Mouse (Mus musculus) thymus, postnatal 14 days (tissue): Measurements from ENCODE around the gene Dctn2.

Experiments used
- DNase-seq: peaks from one replicate; pipeline ENCODE4 v3.0.0; 2021

Gene Dctn2

DNA sequence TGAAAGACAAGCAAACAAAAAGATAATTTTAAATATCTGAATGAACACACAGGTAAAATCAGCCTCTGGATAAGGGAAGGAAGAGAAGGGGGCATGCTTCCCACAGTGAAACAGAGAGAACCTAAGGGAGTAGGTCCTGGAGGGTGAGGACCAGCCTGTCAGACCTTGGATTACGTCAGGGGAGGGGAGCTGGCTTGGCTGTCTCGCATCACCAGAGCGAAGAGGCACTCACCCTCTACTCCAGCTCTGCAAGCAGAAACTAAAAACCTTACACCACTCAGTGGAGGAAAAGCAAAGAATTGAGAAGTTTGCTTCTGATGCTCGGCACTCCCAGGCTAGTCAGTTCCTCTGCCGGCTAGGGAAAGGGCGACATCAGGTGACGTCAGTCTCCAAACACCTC is 53.8 kb downstream of the Dctn2 start:
- no peak for DNase-seq

DNA sequence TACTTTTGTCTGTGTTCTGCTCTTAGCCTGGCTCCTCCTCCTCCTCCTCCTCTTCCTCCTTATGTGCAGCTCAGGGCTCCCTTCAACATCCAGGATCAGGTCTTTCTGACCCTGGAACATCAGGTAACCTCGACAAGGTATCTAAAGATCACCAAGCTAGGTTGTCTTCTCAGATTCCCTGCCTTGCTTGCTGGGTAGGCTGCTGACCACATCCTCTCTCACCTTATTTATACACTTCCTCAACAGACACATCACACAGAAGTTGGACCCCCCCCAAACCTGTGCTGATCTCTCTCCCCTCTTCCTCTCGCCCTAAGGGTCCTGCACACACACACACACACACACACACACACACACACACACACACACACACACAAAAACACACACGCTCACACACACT is 55.5 kb downstream of the Dctn2 start, which contains the start of gene Arhgap9:
Gene Arhgap9, plus strand, starts transcription at position 344 of the 400 bp plus-strand sequence.
- DNase-seq, result peak; percentile 61

DNA sequence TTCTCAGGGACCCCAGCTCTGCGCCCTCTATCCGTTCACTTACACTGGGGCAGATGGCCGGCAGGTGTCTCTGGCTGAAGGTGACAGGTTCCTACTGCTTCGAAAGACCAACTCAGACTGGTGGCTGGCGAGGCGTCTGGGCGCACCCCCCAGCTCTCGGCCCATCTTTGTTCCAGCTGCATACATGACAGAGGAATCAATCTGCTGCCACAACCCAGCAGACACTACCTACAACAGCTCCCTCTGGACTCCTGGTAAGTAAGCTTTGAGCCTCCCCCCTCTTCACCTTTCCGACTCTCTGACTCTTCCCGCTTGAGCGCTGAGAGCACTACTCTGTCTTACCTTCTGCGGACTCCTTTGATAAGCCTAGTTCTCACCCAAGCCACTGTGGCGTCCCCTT is 56.0 kb downstream of the Dctn2 start:
- peak; percentile 43 for DNase-seq

DNA sequence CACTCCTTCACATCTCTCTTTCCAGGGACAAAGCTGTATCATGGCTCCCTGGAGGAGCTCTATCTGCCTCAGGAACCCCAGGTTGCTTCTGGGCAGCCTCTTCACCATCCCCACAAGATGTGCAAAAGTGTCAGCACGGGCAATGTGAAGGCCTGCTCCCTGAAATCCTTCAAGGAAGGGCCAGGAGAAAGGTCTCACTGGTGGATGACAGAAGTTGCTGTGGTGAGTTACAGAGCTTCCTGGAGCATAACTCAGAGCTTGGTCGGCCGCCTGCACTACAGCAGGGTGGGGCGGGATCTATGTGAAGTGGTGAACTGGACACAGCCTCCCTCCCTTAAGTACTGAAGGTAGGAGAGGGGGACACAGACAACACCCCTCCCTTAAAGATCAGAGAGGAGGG is 56.5 kb downstream of the Dctn2 start:
- no peak for DNase-seq

DNA sequence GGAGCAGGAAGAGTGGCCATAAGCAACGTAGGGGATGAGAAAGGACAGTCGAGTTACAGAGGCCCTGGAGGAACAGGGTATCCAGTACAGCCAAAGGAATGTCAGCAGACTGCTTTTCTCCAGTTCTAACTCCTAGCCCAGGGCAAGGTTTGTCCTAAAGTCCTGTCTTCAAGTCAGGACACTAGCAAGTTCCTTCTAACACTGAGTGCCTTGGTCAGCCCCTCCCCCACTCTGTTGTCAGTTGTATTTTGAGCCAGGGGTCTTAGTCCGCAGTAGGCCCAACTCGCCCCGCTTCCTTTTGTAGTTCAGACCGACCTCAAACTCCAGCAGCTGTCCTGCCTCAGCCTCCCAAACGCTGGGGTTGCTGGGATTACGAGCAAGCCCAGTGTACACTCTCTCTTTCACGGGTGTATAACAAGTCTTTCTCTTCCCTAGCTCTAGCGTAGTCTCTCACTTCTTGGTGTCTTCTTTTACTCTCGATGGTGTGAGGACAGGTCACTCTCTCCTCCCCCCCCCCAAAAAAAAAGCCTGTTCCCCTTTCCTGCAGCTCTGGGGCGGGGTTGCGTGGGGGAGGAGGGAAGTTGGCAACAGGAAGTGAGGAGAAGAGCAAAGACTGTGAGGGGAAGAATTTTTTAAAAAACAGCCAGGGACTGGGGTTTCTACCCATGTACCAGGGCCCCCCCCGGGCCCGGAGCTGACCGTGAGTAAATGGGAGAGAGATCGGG is 57.1 kb downstream of the Dctn2 start:
- DNase-seq, result peak; percentile 71

DNA sequence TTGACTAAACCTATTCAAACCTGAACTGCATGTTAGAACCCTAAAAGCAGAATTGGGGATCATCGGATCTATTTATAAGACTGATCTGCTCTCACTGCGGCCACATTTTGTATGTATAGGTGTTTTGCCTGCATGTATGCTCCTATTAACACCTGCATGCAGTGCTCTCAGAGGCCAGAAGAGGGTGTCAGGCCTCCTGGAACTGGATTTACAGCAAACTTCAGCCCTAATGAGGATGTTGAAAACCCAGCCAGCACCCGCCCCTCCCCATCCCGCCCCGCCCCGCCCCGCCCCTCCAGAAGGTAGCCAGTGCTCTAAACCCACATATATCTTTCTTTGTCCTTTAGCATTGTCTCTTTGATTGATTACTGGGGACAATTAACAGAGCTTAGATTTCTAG is 58.3 kb downstream of the Dctn2 start:
- peak; percentile 89 for DNase-seq

DNA sequence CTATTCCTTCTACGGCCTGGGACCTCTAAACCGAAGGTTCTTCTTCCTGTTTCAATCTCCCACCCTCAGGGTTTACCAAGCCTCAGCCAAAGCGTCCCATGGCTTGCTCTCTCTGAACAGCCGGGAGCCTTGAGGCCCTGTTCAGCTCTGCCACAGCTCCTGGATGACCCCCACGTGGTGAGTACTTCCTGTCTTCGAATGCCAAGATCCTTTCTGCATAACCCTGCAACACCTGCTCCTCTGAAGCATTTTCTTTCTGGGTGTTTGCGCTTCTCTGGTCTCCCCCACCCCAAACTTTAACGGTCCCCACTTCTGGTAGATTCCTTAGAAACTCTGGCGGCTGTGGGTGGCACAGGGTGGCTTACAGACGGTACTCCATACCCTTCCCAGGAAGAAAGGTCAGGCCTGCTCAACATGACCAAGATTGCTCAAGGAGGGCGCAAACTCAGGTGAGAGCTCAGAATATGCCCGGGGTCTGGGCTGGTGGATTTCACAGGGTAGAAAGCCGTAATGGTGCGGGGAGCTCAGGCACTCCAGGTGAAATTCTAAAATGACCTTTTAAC is 59.4 kb downstream of the Dctn2 start:
- DNase-seq, result peak; percentile 81

DNA sequence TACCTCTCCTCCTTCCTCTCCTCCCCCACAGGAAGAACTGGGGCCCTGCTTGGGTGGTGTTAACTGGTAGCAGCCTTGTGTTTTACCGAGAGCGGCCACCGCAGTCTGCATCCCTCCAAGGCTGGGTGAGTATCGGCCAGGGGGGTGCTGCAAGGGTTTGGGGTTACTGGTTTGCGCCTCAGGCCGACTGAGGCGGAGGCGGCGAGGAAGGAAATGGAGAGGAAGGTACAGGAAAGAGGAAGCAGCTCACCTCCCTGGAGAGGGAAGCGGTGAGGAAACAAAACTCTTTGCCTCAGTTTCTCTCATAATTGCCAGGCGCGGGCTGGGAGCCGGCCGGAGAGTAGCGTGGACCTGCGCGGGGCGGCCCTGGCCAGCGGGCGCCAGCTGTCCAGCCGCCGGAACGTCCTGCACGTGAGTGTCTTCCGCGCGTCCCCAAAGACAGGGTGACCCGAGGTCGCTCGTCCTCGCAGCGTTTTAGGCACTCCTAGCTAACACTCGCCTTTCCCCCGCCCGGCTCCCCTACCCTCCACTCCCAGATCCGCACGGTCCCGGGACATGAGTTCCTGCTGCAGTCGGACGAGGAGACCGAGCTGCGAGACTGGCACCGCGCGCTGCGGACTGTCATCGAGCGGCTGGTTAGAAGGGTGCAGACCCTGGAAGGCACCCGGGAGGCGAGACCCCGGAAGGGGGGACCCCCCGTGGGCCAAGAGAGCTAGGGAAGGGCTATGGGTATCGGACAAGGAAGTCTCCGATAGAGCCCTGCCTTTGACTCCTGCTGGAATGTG is 60.0 kb downstream of the Dctn2 start:
- peak; percentile 71 for DNase-seq

DNA sequence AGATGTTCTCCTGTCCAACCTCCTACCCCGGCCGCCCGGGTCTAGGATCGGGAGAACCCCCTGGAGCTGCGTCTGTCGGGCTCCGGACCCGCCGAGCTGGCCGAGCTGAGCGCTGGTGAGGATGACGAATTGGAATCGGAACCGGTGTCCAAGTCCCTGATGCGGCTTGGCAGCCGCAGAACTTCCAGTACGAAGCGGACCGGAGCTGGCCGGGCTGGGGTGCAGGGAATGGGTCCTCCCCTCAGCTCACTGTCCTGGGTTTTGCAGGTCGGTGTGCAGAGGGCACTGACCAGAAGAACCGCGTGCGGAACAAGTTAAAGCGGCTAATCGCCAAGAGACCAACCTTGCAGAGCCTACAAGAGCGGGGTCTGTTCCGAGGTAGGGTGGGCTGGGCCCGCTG is 60.7 kb downstream of the Dctn2 start:
- DNase-seq, result peak; percentile 36

DNA sequence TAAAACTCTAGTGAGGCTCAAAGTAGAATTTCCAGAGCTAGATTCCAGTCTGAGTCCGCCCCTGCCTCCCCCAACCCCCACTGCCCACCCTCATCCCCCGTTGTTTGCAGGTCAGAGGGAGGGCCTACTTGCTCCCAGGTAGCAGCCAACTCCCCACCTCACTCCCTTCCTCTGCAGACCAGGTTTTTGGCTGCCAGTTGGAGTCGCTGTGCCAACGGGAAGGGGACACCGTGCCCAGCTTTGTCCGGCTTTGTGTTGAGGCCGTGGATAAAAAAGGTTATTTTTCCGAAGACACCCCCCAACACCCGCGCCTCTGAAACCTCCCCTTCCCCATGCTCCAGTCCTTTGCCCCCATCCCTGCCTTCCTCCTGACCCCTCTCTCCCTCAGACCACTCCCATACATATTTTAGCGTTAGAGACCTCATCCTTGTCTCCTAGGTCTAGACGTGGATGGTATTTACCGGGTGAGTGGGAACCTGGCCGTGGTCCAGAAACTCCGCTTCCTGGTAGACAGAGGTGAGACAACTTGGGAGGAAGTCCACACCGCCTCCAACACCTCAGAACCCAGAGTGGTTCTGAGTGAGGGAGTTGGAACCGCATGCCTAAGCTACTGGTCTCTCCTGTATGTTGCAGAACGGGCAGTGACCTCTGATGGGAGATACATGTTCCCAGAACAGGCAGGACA is 61.4 kb downstream of the Dctn2 start:
- DNase-seq, result no peak

DNA sequence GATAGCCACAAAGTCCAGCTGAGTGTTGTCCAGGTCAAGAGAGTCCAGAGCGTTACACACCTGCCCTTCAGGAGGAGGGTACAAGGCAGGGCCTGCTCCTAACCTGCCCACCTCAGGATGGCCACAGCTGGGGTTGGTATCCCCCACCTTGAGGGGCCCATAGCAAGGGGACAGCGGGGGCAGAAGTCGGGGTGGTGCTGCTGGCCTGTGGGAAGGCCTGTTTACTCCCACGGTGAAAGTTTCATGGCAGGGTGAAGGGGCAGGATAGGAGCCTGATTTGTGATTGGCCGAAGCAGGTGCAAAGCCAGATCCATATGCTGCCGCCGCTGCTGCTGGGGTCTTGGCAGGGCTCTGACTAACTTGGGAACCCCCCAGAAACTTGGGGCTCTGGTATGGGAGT is 64.0 kb downstream of the Dctn2 start:
- DNase-seq, result no peak
